Mouse (Mus musculus) ES-Bruce4 (cell line): ENCODE data around the gene Krt84. TPM values are rescaled to one million over a fixed set of nuclear protein-coding genes. Genes with fewer than 3 reads are reported as not detected.
A peak's percentile ranks its signal among the peaks of the same experiment; 100 is the strongest.

Experiments
- H3K27ac ChIP-seq: 2 replicates; pipeline ENCODE4 v1.5.1; 2012; ENCODE audit warnings: low read length, inconsistent platforms; ENCODE audit not compliant: insufficient read depth
- H3K27me3 ChIP-seq: 2 replicates; pipeline ENCODE4 v1.6.1; 2012; ENCODE audit warnings: mild to moderate bottlenecking, low read length, inconsistent platforms; ENCODE audit not compliant: control insufficient read depth, poor library complexity, insufficient read depth, severe bottlenecking
- H3K36me3 ChIP-seq: 2 replicates; pipeline ENCODE4 v1.6.1; 2012; ENCODE audit warnings: inconsistent platforms, mild to moderate bottlenecking, low read length, moderate library complexity; ENCODE audit not compliant: control insufficient read depth, poor library complexity, insufficient read depth, severe bottlenecking
- H3K4me1 ChIP-seq: one replicate; pipeline ENCODE4 v1.8.1; 2011; ENCODE audit warnings: low read length; ENCODE audit not compliant: control insufficient read depth, insufficient read depth
- H3K4me3 ChIP-seq: 2 replicates; pipeline ENCODE4 v1.5.1; 2011; ENCODE audit warnings: low read depth, mild to moderate bottlenecking, low read length
- H3K9ac ChIP-seq: 2 replicates; pipeline ENCODE4 v1.6.1; 2012; ENCODE audit warnings: low read depth, mild to moderate bottlenecking, inconsistent platforms; ENCODE audit not compliant: poor library complexity, severe bottlenecking
- H3K9me3 ChIP-seq: replicated peaks from 2 replicates; pipeline ENCODE4 v1.6.1; 2012; ENCODE audit warnings: mild to moderate bottlenecking, low read length, inconsistent platforms; ENCODE audit not compliant: control insufficient read depth, poor library complexity, insufficient read depth, severe bottlenecking
- CTCF ChIP-seq: IDR thresholded peaks from one replicate; pipeline ENCODE4 v1.8.1; 2011; ENCODE audit warnings: low read depth, low read length
- EP300 ChIP-seq: IDR thresholded peaks from 2 replicates; pipeline ENCODE4 v1.6.1; 2011; ENCODE audit warnings: low read depth, low read length; ENCODE audit not compliant: insufficient read depth
- POLR2A ChIP-seq: IDR thresholded peaks from one replicate; pipeline ENCODE4 v1.8.1; 2011; ENCODE audit warnings: low read length; ENCODE audit not compliant: insufficient read depth
- polyA plus RNA-seq: library from polyadenylated mRNA; stranded (reverse); fragments of >200 nt; gene quantifications from 2 replicates; pipeline ENCODE4 v1.2.4, GENCODE M21; 2011; ENCODE audit warnings: low read depth; ENCODE audit not compliant: missing spikeins, insufficient read depth, insufficient read length

Krt84 gene
- polyA plus RNA-seq, 1 experiment: not detected

DNA sequence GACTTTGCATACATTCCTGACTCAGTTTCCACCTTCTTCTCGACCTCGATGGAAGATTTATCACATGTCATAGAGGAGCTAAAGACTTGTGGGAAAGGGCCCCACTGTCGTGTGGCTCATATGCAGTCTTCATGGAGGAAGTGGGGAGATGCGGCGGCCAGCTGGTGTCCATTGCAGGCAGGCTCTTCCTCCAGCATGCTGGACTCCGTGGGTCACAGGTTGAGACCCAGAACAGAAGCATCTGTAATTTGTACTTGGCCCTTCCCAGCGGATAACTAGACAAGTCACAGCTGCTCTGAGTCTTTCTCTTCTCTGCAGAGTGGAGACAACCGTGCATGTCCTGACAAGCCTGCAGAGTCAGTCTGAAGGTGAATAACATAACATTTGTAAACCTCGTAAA, 24.4 kb downstream of the Krt84 start:
- no peak overlapping the region for H3K27ac ChIP-seq
- H3K4me1 ChIP-seq: no peaks in the 10 kb centered on the region
- H3K27me3 ChIP-seq: no peaks in the 10 kb centered on the region
- no peaks in the 10 kb centered on the region for H3K36me3 ChIP-seq
- H3K4me3 ChIP-seq: no peak overlapping the region
- no peak overlapping the region for H3K9ac ChIP-seq
- H3K9me3 ChIP-seq: no peaks in the 10 kb centered on the region
- TF ChIP-seq CTCF (no peak), POLR2A (no peak), EP300 (no peak)

DNA sequence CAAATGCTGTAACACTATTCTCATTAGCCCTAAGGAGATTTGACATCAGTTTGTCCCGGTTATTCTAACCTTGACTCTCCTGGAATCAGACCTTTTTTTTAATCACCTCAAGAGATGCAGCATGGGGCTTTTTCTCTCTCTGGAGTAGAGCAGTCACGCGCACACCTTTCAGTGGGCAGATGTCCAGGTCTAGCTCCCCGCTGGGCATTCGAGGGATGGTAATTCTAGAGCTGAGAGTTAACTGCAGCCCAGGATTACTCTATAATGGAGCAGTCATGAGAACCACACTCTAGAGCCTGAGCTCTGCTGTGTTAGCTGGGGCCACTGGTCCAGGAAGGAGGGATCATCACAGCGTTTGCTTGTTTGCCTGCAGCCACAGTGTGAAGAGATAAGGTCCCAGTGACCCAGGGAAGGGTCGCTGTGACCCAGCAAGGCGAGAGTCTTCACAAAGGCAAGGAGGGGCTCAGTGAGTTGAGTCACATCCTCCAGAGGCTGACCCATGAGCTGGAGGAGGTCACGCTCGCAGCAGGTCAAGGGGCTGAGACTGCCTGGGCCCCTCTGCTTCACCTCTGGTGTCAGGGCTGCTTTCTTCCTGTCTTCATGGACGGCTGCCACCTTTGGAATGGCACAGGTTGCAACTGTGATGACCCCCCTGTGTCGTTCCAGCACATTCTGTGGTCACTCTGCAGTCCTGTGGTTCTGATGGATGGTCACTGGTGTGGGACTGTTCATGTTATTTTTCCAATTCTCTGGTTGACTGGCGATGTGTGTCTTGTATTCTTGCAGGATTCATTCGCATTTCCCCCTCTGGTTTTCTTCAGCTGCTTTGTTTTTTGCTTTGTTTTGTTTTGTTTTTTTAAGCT, 25.5 kb downstream of the Krt84 start:
- TF ChIP-seq CTCF (no peak), EP300 (no peak), POLR2A (no peak)
- H3K36me3 ChIP-seq: no peaks in the 10 kb centered on the region
- H3K27ac ChIP-seq: no peak overlapping the region
- no peaks in the 10 kb centered on the region for H3K4me1 ChIP-seq
- H3K9ac ChIP-seq: no peak overlapping the region
- no peaks in the 10 kb centered on the region for H3K9me3 ChIP-seq
- no peak overlapping the region for H3K4me3 ChIP-seq
- no peaks in the 10 kb centered on the region for H3K27me3 ChIP-seq

DNA sequence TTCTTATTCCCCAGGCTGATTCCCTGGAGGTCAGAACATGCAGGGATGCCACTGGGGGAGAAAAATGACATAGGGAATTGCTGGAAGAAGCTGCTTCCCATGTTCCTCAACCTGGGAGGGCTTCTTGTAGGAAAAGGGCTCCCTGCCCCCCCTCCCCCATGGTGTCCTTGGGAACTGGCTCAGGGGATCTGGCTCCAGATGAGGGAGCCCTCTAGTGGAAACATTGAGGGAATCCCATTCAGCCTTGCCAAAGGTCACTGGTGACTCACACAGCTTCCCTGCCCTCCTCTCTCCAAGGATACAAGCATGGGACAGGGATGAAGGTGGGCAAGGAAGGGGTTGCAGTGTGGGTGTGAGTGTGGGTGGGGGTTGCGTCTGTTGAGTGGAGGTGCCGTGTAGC, 35.4 kb downstream of the Krt84 start:
- TF ChIP-seq CTCF (peak; percentile 66), EP300 (no peak), POLR2A (no peak)
- no peaks in the 10 kb centered on the region for H3K4me1 ChIP-seq

DNA sequence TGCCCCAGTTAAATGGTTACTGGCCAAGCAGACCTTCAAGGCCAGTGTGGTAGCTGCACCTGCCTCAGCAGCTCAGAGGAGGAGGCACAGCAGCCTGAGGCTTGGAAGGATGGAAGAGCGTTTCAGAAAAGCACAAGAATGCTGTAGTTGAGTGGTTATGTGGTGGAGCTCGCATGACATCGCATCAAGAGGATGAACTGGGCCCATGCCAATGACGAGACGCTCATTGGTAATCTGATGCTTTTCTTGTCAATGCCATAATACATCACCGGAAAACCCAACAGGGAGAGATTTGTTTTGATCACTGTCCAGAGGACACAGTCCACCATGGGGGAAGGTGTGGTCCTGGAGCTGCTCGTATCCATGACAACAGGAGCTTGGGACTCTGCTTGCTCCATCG, 37.4 kb downstream of the Krt84 start:
- Histone ChIP-seq H3K27me3 (no peaks in the 10 kb centered on the region), H3K4me1 (no peaks in the 10 kb centered on the region), H3K4me3 (no peak overlapping the region), H3K36me3 (no peaks in the 10 kb centered on the region), H3K27ac (no peak overlapping the region), H3K9me3 (no peaks in the 10 kb centered on the region), H3K9ac (no peak overlapping the region)
- no peak for TF ChIP-seq EP300
- no peak for TF ChIP-seq POLR2A
- no peak for TF ChIP-seq CTCF

More for the DNA sequence above, 35.4 kb downstream of the Krt84 start:
- Histone ChIP-seq H3K9ac (no peak overlapping the region), H3K36me3 (no peaks in the 10 kb centered on the region), H3K9me3 (no peaks in the 10 kb centered on the region), H3K27me3 (no peaks in the 10 kb centered on the region), H3K4me3 (no peak overlapping the region), H3K27ac (no peak overlapping the region)

DNA sequence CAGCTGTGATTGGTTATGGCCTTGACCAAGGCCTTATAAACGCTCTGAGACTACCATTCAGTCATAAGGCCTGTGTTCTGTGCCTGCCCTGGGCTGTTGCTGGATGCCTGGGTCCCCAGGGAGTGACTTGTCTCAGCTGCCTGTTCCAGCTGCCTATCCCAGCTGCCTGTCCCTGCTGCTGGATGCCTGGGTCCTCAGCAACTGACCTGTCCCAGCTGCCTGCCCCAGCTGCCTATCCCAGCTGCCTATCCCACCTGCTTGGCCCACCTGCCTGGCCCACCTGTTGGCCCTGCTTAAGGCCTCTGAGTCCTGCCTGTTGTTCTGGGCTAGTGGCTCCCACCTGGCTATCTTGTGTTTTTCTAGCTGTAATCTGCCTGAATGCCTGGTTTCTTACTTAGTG, 38.4 kb downstream of the Krt84 start:
- Histone ChIP-seq H3K27me3 (no peaks in the 10 kb centered on the region), H3K4me1 (no peaks in the 10 kb centered on the region), H3K9me3 (no peaks in the 10 kb centered on the region), H3K4me3 (no peak overlapping the region), H3K36me3 (no peaks in the 10 kb centered on the region), H3K9ac (no peak overlapping the region), H3K27ac (no peak overlapping the region)
- no peak for TF ChIP-seq POLR2A
- no peak for TF ChIP-seq CTCF
- no peak for TF ChIP-seq EP300

DNA sequence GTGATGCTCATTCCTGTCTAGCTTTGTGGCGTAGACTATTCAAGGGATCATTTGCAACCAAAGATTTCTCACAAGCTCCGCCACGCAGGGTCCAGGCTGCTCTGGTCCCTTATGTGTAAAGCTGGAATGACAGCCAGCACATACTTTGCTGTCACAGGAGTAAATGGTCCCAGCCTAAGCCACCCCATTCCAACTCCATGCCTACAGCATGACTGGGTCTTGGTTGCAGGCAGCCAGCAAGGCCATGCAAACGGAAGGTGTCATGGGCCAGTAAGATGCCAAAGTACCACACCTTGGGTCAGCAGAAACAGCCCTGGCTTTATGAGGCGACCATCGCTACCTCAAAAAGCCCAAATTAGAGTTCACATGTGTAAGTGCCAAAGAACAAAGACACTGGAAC, 38.9 kb downstream of the Krt84 start:
- no peaks in the 10 kb centered on the region for H3K36me3 ChIP-seq
- H3K4me1 ChIP-seq: no peaks in the 10 kb centered on the region
- no peaks in the 10 kb centered on the region for H3K27me3 ChIP-seq
- H3K9ac ChIP-seq: no peak overlapping the region
- no peaks in the 10 kb centered on the region for H3K9me3 ChIP-seq
- no peak overlapping the region for H3K4me3 ChIP-seq
- TF ChIP-seq POLR2A: no peak
- no peak overlapping the region for H3K27ac ChIP-seq

DNA sequence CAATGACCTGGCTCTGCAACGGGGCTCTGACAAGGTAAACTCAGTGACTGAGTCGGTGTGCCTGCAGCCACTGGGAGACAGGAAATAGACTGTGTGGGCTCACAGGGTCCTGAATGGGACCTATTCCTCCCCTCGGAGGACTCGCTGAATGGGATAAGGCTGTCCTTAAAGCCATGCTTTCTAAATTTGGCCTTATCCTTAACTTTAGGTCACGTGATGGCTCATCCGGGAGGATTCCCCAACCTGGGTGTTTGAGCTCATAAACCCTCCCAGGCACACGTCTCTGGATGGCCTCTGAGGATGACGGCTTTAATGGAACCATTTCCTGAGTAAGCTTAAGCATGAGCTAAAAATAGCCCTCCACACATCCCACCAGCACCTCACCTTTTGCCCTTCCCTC, 39.9 kb downstream of the Krt84 start:
- no peak overlapping the region for H3K9ac ChIP-seq
- no peaks in the 10 kb centered on the region for H3K4me1 ChIP-seq
- H3K27ac ChIP-seq: no peak overlapping the region
- H3K27me3 ChIP-seq: no peaks in the 10 kb centered on the region
- no peaks in the 10 kb centered on the region for H3K36me3 ChIP-seq
- no peak overlapping the region for H3K4me3 ChIP-seq
- TF ChIP-seq EP300 (no peak), POLR2A (no peak), CTCF (no peak)
- H3K9me3 ChIP-seq: no peaks in the 10 kb centered on the region
